Mouse (Mus musculus) embryonic facial prominence, embryonic 10.5 days (tissue): ENCODE results near the gene Zfp661. TPM values are rescaled to one million over a fixed set of nuclear protein-coding genes. Genes with fewer than 3 reads are reported as not detected.
"Not testable (repeated sequence)": the region's sequence is repeated elsewhere in the genome, so short reads cannot be mapped to it uniquely, and the experiment has no call there.

Source experiments
- DNase-seq: peaks from one replicate; pipeline ENCODE4 v3.0.0-alpha.2; 2017; ENCODE audit warnings: low spot score
- H3K27ac ChIP-seq: fragments of 300-500 bp; sonication (generic); replicated peaks from 2 replicates; pipeline ENCODE4 v1.5.1; 2016; ENCODE audit warnings: mild to moderate bottlenecking
- H3K27me3 ChIP-seq: fragments of 300-500 bp; sonication (generic); replicated peaks from 2 replicates; pipeline ENCODE4 v1.6.1; 2016; ENCODE audit warnings: low read depth, mild to moderate bottlenecking; ENCODE audit not compliant: poor library complexity, severe bottlenecking
- H3K36me3 ChIP-seq: fragments of 300-500 bp; sonication (generic); replicated peaks from 2 replicates; pipeline ENCODE4 v1.6.1; 2016; ENCODE audit warnings: mild to moderate bottlenecking, moderate library complexity
- H3K4me1 ChIP-seq: fragments of 300-500 bp; sonication (generic); 2 replicates; pipeline ENCODE4 v1.6.1; 2016
- H3K4me3 ChIP-seq: fragments of 300-500 bp; sonication (generic); 2 replicates; pipeline ENCODE4 v1.5.1; 2016; ENCODE audit warnings: mild to moderate bottlenecking, moderate library complexity
- H3K9me3 ChIP-seq: fragments of 300-500 bp; sonication (generic); 2 replicates; pipeline ENCODE4 v1.6.1; 2016; ENCODE audit warnings: mild to moderate bottlenecking
- WGBS: fragments of 180-500 bp; shearing (Covaris S2); methylation state at CpG from one replicate; pipeline ENCODE4 v1.1.7; 2016; 5-methylcytosine and 5-hydroxymethylcytosine counted together
- polyA plus RNA-seq: library from polyadenylated mRNA; unstranded; fragments of >200 nt; fragmentation: Nextera tagmentation; extraction: Ambion mirVana; gene quantifications from 2 replicates; pipeline ENCODE4 v1.2.1, GENCODE M21; 2016

Gene Zfp661
- polyA plus RNA-seq, 1 experiment from 2014 or later: 7.8 TPM

GRCm38 (mm10) chr2:127608234-127608633 is 21.3 kb upstream of the Zfp661 start:
- no peak for DNase-seq
- 48% methylated on average over 3 of the region's 3 CpGs for WGBS
- Histone ChIP-seq H3K9me3 (no peaks in the 10 kb centered on the region), H3K27me3 (no peaks in the 10 kb centered on the region), H3K4me3 (no peak overlapping the region), H3K36me3 (peaks cover 32% of the 10 kb centered on the region), H3K27ac (no peak overlapping the region), H3K4me1 (peaks cover 21% of the 10 kb centered on the region)

GRCm38 (mm10) chr2:127605203-127605602 is 18.3 kb upstream of the Zfp661 start:
- Histone ChIP-seq H3K4me1 (peaks cover 21% of the 10 kb centered on the region), H3K27me3 (no peaks in the 10 kb centered on the region), H3K36me3 (peaks cover 62% of the 10 kb centered on the region), H3K4me3 (no peak overlapping the region), H3K9me3 (no peaks in the 10 kb centered on the region), H3K27ac (no peak overlapping the region)
- no peak for DNase-seq
- WGBS: 97% methylated on average over 3 of the region's 3 CpGs

- not testable (repeated sequence) for H3K4me1 ChIP-seq, H3K4me3 ChIP-seq, H3K27me3 ChIP-seq, DNase-seq, H3K9me3 ChIP-seq, H3K27ac ChIP-seq
- peaks cover 80% of the 10 kb centered on the region for H3K36me3 ChIP-seq
- WGBS: 75% methylated on average over 6 of the region's 8 CpGs
Measured at GRCm38 (mm10) chr2:127603383-127603782, 16.5 kb upstream of the Zfp661 start.

- H3K4me1 ChIP-seq: peaks cover 32% of the 10 kb centered on the region
- WGBS: 75% methylated on average over 4 of the region's 4 CpGs
- peaks cover 51% of the 10 kb centered on the region for H3K36me3 ChIP-seq
- no peak overlapping the region for H3K27ac ChIP-seq
- no peaks in the 10 kb centered on the region for H3K9me3 ChIP-seq
- no peak for DNase-seq
- no peaks in the 10 kb centered on the region for H3K27me3 ChIP-seq
- H3K4me3 ChIP-seq: no peak overlapping the region
Measured at GRCm38 (mm10) chr2:127590840-127591239, 3.9 kb upstream of the Zfp661 start.

GRCm38 (mm10) chr2:127590204-127590603 is 3.3 kb upstream of the Zfp661 start:
- peaks cover 32% of the 10 kb centered on the region for H3K4me1 ChIP-seq
- H3K4me3 ChIP-seq: no peak overlapping the region
- 84% methylated on average over 15 of the region's 15 CpGs for WGBS
- no peaks in the 10 kb centered on the region for H3K9me3 ChIP-seq
- H3K27me3 ChIP-seq: no peaks in the 10 kb centered on the region
- no peak overlapping the region for H3K27ac ChIP-seq
- no peak for DNase-seq
- peaks cover 44% of the 10 kb centered on the region for H3K36me3 ChIP-seq

- H3K4me1 ChIP-seq: peaks cover 38% of the 10 kb centered on the region
- H3K4me3 ChIP-seq: no peak overlapping the region
- no peaks in the 10 kb centered on the region for H3K27me3 ChIP-seq
- WGBS: 91% methylated on average over 9 of the region's 9 CpGs
- H3K27ac ChIP-seq: no peak overlapping the region
- no peak for DNase-seq
- H3K9me3 ChIP-seq: no peaks in the 10 kb centered on the region
- peaks cover 31% of the 10 kb centered on the region for H3K36me3 ChIP-seq
Measured at GRCm38 (mm10) chr2:127588897-127589296, 2.0 kb upstream of the Zfp661 start.

- H3K9me3 ChIP-seq: no peaks in the 10 kb centered on the region
- under 1% methylated on average over 22 of the region's 22 CpGs for WGBS
- H3K4me1 ChIP-seq: peaks cover 44% of the 10 kb centered on the region
- no peak for DNase-seq
- H3K4me3 ChIP-seq: peak overlapping the region; percentile 95
- H3K36me3 ChIP-seq: peaks cover 19% of the 10 kb centered on the region
- H3K27ac ChIP-seq: peak overlapping the region; percentile 99
- no peaks in the 10 kb centered on the region for H3K27me3 ChIP-seq
Measured at GRCm38 (mm10) chr2:127587514-127587844, 585 bp upstream of the Zfp661 start.

- peak; percentile 94 for DNase-seq
- H3K4me1 ChIP-seq: peaks cover 35% of the 10 kb centered on the region
- 0 out of 2 replicates have a peak, but pooled peaks cover 6% of the 10 kb centered on the region for H3K36me3 ChIP-seq
- no peaks in the 10 kb centered on the region for H3K27me3 ChIP-seq
- H3K27ac ChIP-seq: peak overlapping the region; percentile 72
- peak overlapping the region; percentile 77 for H3K4me3 ChIP-seq
- under 1% methylated on average over 24 of the region's 24 CpGs for WGBS
- no peaks in the 10 kb centered on the region for H3K9me3 ChIP-seq
Measured at GRCm38 (mm10) chr2:127584436-127584858, 2.4 kb downstream of the Zfp661 start.

GRCm38 (mm10) chr2:127573322-127573721 is 13.6 kb downstream of the Zfp661 start:
- H3K4me3 ChIP-seq: no peak overlapping the region
- 51% methylated on average over 1 of the region's 1 CpGs for WGBS
- H3K27ac ChIP-seq: no peak overlapping the region
- peaks cover 28% of the 10 kb centered on the region for H3K36me3 ChIP-seq
- DNase-seq: no peak
- peaks cover 11% of the 10 kb centered on the region for H3K9me3 ChIP-seq
- H3K4me1 ChIP-seq: no peaks in the 10 kb centered on the region
- no peaks in the 10 kb centered on the region for H3K27me3 ChIP-seq

- 19% methylated on average over 18 of the region's 18 CpGs for WGBS
Measured at GRCm38 (mm10) chr2:127559070-127559966, 27.6 kb downstream of the Zfp661 start.

GRCm38 (mm10) chr2:127551078-127551477 is 35.8 kb downstream of the Zfp661 start:
- no peaks in the 10 kb centered on the region for H3K36me3 ChIP-seq
- no peaks in the 10 kb centered on the region for H3K9me3 ChIP-seq
- H3K27me3 ChIP-seq: no peaks in the 10 kb centered on the region; the same call in 1 of the 2 replicates
- 48% methylated on average over 5 of the region's 5 CpGs for WGBS
- no peak overlapping the region for H3K27ac ChIP-seq
- no peak for DNase-seq
- no peak overlapping the region for H3K4me3 ChIP-seq
- peaks cover 12% of the 10 kb centered on the region for H3K4me1 ChIP-seq

More at GRCm38 (mm10) chr2:127559070-127559966, 27.6 kb downstream of the Zfp661 start:
- peak overlapping the region; percentile 45 for H3K4me3 ChIP-seq
- DNase-seq: peak; percentile 91
- H3K4me1 ChIP-seq: peaks cover 9% of the 10 kb centered on the region; the same call in 1 of the 2 replicates
- peak overlapping the region; percentile 73 for H3K27ac ChIP-seq
- no peaks in the 10 kb centered on the region for H3K36me3 ChIP-seq
- H3K9me3 ChIP-seq: no peaks in the 10 kb centered on the region
- peaks cover 19% of the 10 kb centered on the region; the same call in 1 of the 2 replicates for H3K27me3 ChIP-seq

GRCm38 (mm10) chr2:127550446-127550845 is 36.4 kb downstream of the Zfp661 start:
- Histone ChIP-seq H3K4me3 (no peak overlapping the region), H3K27ac (no peak overlapping the region), H3K4me1 (peaks cover 12% of the 10 kb centered on the region), H3K9me3 (no peaks in the 10 kb centered on the region), H3K27me3 (peaks cover 6% of the 10 kb centered on the region; the same call in 1 of the 2 replicates), H3K36me3 (no peaks in the 10 kb centered on the region)
- DNase-seq: no peak
- WGBS: 78% methylated on average over 1 of the region's 1 CpGs

- Histone ChIP-seq H3K9me3 (no peaks in the 10 kb centered on the region), H3K4me1 (peaks cover 12% of the 10 kb centered on the region), H3K36me3 (no peaks in the 10 kb centered on the region), H3K4me3 (no peak overlapping the region), H3K27ac (no peak overlapping the region), H3K27me3 (peaks cover 11% of the 10 kb centered on the region; the same call in 1 of the 2 replicates)
- no peak for DNase-seq
Measured at GRCm38 (mm10) chr2:127549711-127550110, 37.2 kb downstream of the Zfp661 start.
